Mouse (Mus musculus) adrenal gland, postnatal 25 days (tissue): ENCODE measurements around the gene Zfhx3. TPM values are rescaled to one million over a fixed set of nuclear protein-coding genes. Genes with fewer than 3 reads are reported as not detected.

Source experiments
- DNase-seq: peaks from one replicate; pipeline ENCODE4 v3.0.0; 2021; ENCODE audit warnings: mixed read lengths
- total RNA-seq: library from RNA; stranded (reverse); gene quantifications from 2 replicates; pipeline ENCODE4 v1.2.3, GENCODE M21; 2021

Zfhx3 gene
- total RNA-seq, 1 experiment from 2014 or later, result 56.3 TPM

GRCm38 (mm10) chr8:108243270-108243669, 300.8 kb downstream of the Zfhx3 start:
- no peak for DNase-seq

DNA sequence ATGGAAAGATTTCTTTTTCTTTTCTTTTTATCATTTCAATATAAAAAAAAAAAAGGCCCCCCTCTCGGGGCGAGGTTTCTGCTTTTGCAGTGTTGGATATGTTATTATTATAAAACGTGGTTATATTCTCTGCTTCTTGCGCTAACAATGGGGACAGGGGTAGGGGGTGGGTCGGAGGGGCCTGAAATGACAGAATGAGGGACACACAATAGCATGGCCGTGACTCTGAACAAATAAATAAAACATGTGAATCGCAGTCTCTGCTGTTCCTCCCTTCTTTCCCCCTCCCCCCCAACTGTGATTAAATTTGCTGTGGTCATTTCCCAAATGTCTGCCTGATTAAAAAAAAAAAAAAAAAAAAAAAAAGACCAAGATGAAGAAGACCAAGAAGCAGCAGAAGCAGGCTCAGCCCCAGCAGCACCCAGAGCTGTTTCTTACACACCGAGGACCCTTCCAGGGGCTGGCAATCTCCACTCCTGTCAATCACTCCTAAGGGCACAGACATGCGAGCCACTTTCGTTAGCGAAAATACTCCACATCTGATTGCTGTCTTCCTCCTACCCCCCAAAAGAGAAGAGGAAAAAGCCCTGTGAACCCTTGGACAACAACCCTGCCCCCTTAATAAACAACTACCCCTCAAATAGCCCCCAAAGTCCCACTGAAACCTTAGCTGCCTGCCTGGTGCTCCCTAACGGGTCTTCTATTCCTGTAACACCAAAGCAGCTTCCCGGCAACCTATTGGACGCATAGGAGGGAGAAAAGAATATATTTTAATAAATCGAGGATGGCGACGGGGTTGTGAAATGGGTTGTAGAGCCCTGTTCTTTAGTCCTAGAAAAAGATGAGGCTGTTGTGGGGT, 302.4 kb downstream of the Zfhx3 start:
- no peak for DNase-seq

DNA sequence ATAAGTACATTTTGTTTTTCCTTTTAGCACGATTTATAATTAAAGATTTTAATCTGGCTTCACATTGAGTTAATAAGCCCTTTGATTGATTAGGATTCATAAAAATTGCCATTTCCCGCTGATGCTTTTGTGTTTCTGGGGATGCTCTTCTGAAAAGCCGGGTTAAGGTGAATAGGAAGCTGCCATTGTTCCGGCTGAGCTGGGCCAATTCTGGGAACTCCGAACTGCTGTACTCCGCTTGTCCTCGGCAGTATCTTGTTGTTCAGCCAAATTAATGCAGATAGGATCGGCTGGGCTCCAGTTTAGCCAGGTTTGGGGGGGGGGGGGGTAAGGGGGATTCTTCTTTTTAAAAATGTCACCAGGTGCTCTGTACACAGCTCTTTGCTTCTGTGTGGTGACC, 303.1 kb downstream of the Zfhx3 start:
- no peak for DNase-seq

GRCm38 (mm10) chr8:108246035-108246933, 303.8 kb downstream of the Zfhx3 start:
- DNase-seq, result no peak

DNA sequence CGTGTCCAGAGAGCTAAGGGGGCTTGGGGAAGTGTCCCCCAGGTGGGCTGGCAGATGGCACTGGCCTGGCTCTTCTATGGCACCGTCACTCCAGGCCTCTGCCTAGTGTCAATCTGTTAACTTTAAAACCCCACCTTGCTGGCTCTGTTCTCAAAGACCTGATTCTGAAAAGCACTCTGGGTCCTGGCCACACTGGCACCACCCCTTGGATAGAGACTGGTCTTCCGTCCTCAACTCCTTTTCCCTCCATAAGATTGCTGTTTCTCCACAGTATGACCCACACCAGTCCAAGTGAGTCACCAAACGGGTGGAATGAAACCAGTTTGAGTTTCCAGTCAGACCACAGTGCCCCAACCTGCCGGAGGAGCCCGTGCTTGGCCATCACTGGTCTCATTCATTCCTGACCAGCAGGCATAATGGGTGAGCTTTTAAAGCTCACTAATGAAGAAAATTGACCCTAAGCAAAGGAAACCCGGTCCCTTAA, 304.5 kb downstream of the Zfhx3 start:
- DNase-seq, result no peak

DNA sequence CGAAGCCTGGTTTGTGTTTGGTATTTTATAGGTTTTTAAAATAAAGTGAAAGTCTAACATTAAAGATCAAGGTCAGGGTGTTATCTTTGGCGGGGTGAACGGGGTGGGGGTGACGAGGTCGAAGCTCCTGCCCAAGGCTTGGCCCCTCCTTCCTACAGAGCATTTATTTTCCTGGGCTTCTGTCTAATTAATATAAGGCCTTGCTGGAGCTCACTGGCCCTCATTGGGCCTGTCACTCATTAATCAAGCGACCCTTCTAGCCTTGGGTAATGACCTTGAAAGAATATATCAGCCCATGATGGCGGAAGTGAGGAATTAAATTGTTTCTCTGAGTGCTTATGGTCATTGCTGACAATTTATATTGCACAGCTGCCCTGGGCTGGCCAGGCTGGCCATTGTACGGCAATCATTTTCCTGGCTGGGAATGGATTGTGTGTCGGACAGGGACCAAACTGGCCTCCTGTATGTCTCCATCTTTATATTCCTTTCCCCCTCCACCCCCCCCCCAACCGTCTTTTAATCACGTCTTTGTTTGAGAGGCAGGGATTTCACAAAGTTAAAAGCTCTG, 322.2 kb downstream of the Zfhx3 start:
- peak; percentile 2 for DNase-seq

DNA sequence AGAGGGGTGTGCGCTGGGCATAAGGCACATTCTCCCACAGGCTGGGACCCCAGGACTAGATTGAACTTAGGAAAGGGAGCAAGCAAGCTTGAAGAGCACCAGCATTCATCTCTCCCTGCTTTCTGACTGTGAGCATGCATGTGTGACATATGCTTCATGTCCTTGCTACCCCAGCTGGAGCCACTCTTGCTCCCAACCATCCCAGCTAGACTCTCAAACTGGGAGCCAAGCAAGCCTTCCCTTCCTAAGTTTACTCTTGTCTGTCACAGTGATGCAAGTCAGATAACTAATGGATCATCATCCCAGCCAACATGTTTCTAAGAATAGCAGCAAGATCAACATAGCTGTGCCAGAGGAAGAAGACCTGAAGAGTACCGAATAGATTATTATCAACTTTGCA, 335.5 kb downstream of the Zfhx3 start:
- no peak for DNase-seq

GRCm38 (mm10) chr8:108281981-108282380, 339.5 kb downstream of the Zfhx3 start:
- no peak for DNase-seq

DNA sequence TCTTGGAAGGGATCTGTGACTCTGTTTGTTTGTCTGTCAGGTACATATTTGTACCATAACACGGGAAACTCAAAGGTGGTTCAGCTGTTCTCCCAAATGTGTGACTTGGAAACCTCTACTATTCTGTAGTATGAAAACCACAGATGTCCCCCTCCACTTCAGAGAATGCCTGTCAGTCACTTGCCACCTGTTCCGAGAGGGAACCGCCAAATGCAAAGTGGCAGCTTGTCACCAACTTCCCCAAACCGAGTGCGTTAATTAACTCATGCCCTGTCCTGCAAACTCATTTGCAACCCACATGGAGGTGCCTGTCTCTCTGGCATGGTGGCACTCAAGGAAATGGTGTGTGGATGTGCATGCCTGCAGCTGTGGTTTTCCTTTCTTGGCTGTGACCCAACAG, 343.7 kb downstream of the Zfhx3 start:
- DNase-seq, result no peak

GRCm38 (mm10) chr8:108300964-108301615, 358.6 kb downstream of the Zfhx3 start:
- no peak for DNase-seq

GRCm38 (mm10) chr8:108301654-108302053, 359.2 kb downstream of the Zfhx3 start:
- no peak for DNase-seq

DNA sequence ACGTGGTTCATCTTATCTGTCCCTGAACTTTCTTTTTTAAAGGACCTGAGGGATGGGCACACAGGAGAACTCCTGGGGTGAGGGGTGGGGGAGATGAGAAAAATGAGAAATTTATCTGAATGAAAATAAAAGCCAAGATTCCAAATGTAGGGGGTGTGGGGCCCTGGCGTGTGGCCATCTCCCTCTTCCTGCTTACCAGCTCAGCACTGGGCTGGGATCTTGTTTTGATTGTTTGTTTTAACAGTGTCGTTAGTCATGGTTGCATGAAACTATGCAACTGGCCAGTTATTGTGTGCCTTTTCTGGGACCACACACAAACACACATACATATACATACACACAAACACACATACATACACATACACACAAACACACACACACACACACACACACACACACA, 362.9 kb downstream of the Zfhx3 start:
- no peak for DNase-seq

- DNase-seq, result no peak
Measured at GRCm38 (mm10) chr8:108309525-108310246, 367.2 kb downstream of the Zfhx3 start.

DNA sequence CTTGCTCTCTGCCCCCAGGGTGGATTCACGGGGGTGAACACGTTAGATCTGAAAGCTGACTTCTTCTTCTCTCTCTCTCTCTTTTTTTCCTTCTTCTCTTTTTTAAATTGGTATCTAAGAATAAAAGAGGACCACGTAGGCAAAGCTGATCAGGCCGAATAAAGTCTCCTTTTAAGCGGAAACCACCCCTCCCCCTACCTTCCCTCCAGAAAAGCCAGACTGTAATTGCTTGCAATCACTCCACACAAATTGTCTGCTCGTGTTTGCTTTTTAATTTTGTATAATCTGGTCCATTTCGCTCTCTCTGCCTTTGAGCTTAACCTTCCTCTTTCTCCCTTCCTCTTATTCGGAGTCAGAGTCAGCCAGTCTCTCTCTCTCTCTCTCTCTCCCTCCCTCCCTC, 372.6 kb downstream of the Zfhx3 start:
- no peak for DNase-seq

DNA sequence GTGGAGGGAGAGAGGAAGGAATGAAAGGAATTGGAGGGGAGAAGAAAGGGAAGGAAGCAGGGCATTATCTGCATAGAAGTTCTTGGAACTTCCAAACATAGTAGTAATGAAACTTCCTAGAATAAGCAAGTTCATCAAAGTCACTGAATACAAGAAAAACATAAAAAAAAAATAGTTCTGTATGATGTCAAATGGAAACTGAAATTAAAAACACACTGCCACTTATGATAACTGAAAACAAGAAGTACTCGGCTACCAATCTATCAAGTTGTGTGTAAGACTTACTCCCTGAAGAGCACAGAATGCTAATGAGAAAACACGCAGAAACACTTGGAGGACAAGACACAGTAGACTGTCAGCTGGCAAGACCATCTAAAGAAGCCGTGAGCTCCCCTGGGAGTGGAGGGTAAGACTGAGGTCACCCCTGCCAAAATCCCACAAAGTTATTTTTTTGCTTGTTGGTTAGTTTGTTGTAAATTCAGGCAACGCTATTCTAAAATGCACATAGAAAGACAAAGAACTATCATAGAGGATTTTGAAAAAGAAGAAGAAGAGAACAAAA, 375.2 kb downstream of the Zfhx3 start:
- DNase-seq, result no peak

GRCm38 (mm10) chr8:108327711-108328110, 385.3 kb downstream of the Zfhx3 start:
- no peak for DNase-seq

GRCm38 (mm10) chr8:108348352-108348751, 405.9 kb downstream of the Zfhx3 start:
- no peak for DNase-seq

DNA sequence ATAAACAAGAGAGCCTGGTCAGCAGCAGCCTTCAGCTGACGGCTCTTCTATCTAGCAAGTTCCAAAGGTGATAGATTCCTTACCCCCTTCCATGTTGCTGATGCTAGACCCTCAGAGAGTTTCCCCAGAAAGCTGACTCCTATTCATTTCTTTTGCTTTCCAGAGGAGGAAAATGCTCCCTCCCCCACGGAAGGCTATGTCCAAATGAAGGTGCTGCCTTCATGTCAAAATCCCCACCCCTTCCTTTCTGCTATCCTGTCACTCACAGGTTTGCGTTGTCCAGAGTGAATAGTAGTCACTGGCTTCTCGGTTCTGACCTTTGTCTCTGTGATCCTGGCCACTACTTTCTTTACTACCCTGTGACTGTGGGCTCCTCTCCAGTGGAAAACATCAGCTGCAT, 406.3 kb downstream of the Zfhx3 start:
- DNase-seq, result no peak

GRCm38 (mm10) chr8:108355119-108355777, 412.8 kb downstream of the Zfhx3 start:
- DNase-seq, result no peak

- DNase-seq, result no peak
Measured at GRCm38 (mm10) chr8:108361402-108361801, 419.0 kb downstream of the Zfhx3 start.

GRCm38 (mm10) chr8:108362421-108362820, 420.0 kb downstream of the Zfhx3 start:
- DNase-seq, result no peak
